Mouse (Mus musculus) lung, adult 2 months (tissue): ENCODE measurements at regions not wholly inside any gene's neighbourhood (a gene's known extent, or its start where the extent isn't known, plus 50 kb on each side); places are given as distances from the start of the nearest gene placed in this dataset.

Experiments used
- CTCF ChIP-seq: fragments of 200-500 bp; IDR thresholded peaks from 2 replicates; pipeline ENCODE4 v1.5.1; 2011; ENCODE audit warnings: mild to moderate bottlenecking, low read length, control low read depth; ENCODE audit not compliant: insufficient read depth
- POLR2A ChIP-seq: fragments of 200-500 bp; IDR thresholded peaks from 2 replicates; pipeline ENCODE4 v1.6.1; 2011; ENCODE audit warnings: low read depth, mild to moderate bottlenecking, control low read depth, low read length, borderline replicate concordance; ENCODE audit errors: extremely low read depth

DNA sequence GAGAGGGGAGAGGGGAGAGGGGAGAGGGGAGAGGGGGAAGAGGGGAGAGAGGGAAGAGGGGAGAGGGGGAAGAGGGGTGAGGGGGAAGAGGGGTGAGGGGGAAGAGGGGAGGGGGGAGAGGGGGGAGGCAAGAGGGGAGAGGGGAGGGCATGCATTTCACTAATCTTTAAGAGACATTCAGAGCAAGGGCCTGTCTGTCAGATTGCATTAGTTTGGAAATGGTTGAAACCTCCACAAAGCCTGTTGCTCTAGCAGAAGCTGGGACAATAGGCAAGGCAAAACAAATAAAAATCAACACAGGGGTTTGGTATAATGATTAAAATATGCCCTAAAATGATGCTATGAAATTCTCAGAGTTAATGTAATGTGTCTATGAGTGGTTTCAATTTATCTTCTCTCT is 196.4 kb downstream of the Cetn3 start:
- TF ChIP-seq POLR2A: no peak
- TF ChIP-seq CTCF: no peak
